Mouse (Mus musculus): ENCODE data around the gene Cc2d1b. TPM values are rescaled to one million over a fixed set of nuclear protein-coding genes. Genes with fewer than 3 reads are reported as not detected.

Cc2d1b gene
- polyA plus RNA-seq (2014; fragmentation: Nextera tagmentation; extraction: Ambion mirVana): 19.6 and 31.8 TPM in 2 replicates

DNA sequence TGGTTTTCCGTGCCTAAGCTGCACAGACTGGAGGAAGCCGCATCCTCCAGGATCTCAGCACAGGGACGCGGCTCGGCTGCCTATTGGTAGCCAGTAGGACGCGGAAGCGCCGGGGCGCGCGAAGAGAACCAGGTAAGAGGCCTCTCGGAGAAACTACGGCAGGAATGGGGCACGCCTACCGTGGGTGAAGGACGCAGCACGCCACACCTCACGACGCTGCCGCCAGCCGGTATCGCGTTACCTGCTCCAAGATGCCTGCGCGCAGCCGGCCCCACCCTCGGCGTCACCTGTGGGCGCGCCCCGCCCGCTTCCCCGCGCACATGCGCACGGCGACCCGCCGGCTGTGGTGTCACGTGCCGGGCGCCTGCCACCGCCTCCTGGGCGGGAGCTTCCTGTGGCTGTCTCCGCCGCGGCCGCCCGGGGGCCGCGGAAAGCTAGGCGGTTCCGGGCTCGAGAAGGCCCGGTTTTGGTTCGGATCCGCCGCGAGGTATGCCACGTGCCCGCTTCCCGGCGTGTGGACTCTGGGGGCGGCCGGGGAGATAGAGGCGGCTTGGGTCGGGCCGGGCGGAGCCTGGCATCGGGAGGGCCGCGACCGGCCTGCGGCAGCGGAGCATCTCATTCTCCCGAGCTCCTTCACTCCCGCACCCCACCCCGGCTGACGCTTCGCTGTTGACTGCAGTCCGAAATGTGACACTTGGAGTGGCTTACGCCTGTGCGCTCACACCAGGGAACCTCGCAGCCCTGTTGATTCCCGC is at the start of gene Cc2d1b:
Gene Cc2d1b (plus strand): TSS at position 354 of the 755 bp plus-strand sequence.
- under 1% methylated on average over 66 of the region's 86 CpGs for WGBS
- Histone ChIP-seq H3K36me3 (ENCODE audit: control insufficient read depth, insufficient read depth, low read length) (peaks cover 10% of the 10 kb centered on the region), H3K4me2 (replicated peaks; ENCODE audit: low read depth, low read length) (peak within 1 kb of the TSS; percentile 58), H3K9me3 (ENCODE audit: control insufficient read depth, low read length) (no peaks in the 10 kb centered on the region), H3K4me1 (ENCODE audit: control insufficient read depth, insufficient read depth, low read length) (peaks cover 10% of the 10 kb centered on the region; the same call in 1 of the 2 replicates), H3K4me3 (ENCODE audit: low read length) (peak within 1 kb of the TSS; percentile 83), H3K27ac (ENCODE audit: low read depth, low read length) (peak within 1 kb of the TSS; percentile 65), H3K27me3 (ENCODE audit: control insufficient read depth, insufficient read depth, low read length) (no peaks in the 10 kb centered on the region), H3K9ac (ENCODE audit: low read depth, low read length) (peak within 1 kb of the TSS; percentile 93)
- peak; percentile 94 for ATAC-seq (ENCODE audit: low FRiP score, low TSS enrichment)

DNA sequence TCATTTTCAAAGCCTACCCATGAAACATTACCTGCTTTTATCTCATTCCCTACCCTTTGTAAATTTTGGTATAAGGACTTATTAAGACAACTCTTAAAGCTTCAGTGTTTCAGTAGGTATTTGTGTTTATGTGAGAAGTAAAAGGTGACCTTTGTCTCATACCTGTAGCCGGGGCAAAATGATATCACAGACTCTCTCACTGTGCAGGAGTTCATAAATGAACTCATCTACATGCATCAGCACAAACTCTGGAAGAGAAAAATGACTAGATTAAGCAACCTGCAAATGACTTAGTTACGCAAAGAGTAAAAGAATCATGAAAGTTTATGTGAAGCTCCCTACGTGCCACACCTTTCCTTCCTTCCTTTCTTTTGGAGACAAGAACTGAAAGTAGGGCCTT is 47.1 kb upstream of the Cc2d1b start:
- Histone ChIP-seq H3K27ac (ENCODE audit: low read depth, low read length) (no peak overlapping the region), H3K9ac (ENCODE audit: low read depth, low read length) (no peak overlapping the region), H3K4me2 (replicated peaks; ENCODE audit: low read depth, low read length) (no peak overlapping the region), H3K9me3 (ENCODE audit: control insufficient read depth, low read length) (no peaks in the 10 kb centered on the region), H3K27me3 (ENCODE audit: control insufficient read depth, insufficient read depth, low read length) (no peaks in the 10 kb centered on the region), H3K36me3 (ENCODE audit: control insufficient read depth, insufficient read depth, low read length) (peaks cover 76% of the 10 kb centered on the region), H3K4me1 (ENCODE audit: control insufficient read depth, insufficient read depth, low read length) (no peaks in the 10 kb centered on the region), H3K4me3 (ENCODE audit: low read length) (no peak overlapping the region)
- ATAC-seq (ENCODE audit: low FRiP score, low TSS enrichment): no peak
- WGBS: 90% methylated on average over 3 of the region's 3 CpGs

DNA sequence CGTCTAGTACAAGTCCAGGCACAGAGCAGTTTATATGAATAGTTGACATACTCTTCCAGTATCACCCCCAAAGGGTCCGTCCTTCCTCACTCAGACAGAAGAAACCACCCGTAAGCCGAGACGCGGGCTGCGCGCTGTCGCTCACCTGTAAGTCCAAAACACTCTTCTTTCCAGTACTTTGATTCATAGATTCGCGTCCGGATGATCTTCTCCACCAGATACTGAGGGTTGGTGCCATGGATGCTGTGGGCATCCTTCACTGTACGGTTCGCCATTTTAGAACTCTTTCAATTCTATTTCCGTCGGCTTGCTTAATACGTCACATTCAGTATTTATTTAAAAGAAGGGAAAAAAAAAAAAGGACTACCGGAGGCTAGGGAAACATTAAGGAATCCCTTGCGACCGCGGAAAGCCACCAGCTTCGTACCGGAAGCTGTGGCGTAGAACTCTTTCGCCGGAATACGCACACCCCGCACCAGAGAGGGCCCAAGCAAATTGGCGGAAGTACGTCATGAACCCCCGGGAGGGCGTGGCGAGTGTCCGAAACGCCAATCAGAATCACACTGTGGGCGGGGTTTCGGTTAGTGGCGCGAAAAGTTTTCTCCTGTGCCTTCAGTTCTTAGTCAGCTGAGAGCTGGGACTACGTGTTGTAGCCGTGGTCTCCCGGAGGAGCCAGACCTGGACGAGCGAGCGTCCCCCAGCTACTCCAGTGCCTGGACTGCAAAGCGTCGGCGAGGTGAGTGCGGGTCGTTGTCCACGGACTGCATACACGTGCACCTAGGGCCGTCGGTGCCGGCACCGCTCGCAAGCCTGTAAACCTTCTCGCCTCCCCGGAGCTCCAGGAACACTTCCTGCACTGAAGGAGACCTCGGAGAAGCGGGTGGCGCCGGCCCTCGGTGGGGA is 40.6 kb upstream of the Cc2d1b start, which contains the start of the genes Prpf38a and Orc1:
Gene Prpf38a (minus strand): TSS at position 497 of the 903 bp plus-strand sequence.
Gene Orc1 (plus strand): TSS at position 584 of the 903 bp plus-strand sequence.
- Histone ChIP-seq H3K9ac (ENCODE audit: low read depth, low read length) (peak within 1 kb of the TSS; percentile 69), H3K4me2 (replicated peaks; ENCODE audit: low read depth, low read length) (peak within 1 kb of the TSS; percentile 69), H3K9me3 (ENCODE audit: control insufficient read depth, low read length) (no peaks in the 10 kb centered on the region), H3K27ac (ENCODE audit: low read depth, low read length) (peak within 1 kb of the TSS; percentile 53), H3K4me3 (ENCODE audit: low read length) (peak within 1 kb of the TSS; percentile 81), H3K36me3 (ENCODE audit: control insufficient read depth, insufficient read depth, low read length) (peaks cover 23% of the 10 kb centered on the region), H3K4me1 (ENCODE audit: control insufficient read depth, insufficient read depth, low read length) (peaks cover 3% of the 10 kb centered on the region; the same call in 1 of the 2 replicates), H3K27me3 (ENCODE audit: control insufficient read depth, insufficient read depth, low read length) (no peaks in the 10 kb centered on the region)
- under 1% methylated on average over 64 of the region's 64 CpGs for WGBS
- peak; percentile 99 for ATAC-seq (ENCODE audit: low FRiP score, low TSS enrichment)

DNA sequence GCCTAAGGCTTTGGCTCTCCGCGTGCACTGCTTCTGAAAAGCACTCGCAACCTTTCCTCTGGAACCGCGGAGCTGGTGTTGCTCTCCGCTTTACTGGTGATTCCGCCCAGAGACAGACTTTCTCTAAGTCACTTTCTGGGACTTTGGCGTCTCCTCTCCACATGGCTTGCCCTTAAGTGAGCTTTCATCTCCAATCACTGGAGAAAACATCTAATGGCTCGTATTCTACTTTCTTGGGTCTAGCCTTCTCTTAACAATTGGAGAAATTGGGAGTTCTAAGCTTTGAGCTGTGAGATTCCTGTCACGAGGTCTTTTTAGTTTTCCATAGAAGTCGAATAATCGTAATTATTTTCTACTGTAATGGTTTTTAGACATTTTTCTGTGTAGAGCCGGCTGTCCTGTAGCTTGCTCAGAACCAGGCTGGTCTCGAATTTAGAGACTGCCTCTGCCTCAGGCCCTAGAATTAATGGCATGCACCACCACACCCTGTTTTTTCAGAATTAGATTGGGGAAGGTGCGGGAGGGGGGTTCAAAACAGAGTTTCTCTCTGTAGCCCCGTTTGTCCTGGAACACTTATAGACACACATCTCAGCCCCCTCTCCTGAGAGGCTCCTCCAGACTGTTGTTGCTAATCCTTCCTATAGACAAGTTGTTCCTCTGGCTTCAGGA is 39.9 kb upstream of the Cc2d1b start:
- peaks cover 18% of the 10 kb centered on the region for H3K36me3 ChIP-seq (ENCODE audit: control insufficient read depth, insufficient read depth, low read length)
- peaks cover 3% of the 10 kb centered on the region; the same call in 1 of the 2 replicates for H3K4me1 ChIP-seq (ENCODE audit: control insufficient read depth, insufficient read depth, low read length)
- H3K4me2 ChIP-seq (replicated peaks; ENCODE audit: low read depth, low read length): peak overlapping the region; percentile 69
- peak overlapping the region; percentile 69 for H3K9ac ChIP-seq (ENCODE audit: low read depth, low read length)
- H3K27ac ChIP-seq (ENCODE audit: low read depth, low read length): peak overlapping the region; percentile 6
- ATAC-seq (ENCODE audit: low FRiP score, low TSS enrichment): no peak
- no peaks in the 10 kb centered on the region for H3K27me3 ChIP-seq (ENCODE audit: control insufficient read depth, insufficient read depth, low read length)
- under 1% methylated on average over 16 of the region's 16 CpGs for WGBS
- H3K4me3 ChIP-seq (ENCODE audit: low read length): peak overlapping the region; percentile 81
- H3K9me3 ChIP-seq (ENCODE audit: control insufficient read depth, low read length): no peaks in the 10 kb centered on the region

DNA sequence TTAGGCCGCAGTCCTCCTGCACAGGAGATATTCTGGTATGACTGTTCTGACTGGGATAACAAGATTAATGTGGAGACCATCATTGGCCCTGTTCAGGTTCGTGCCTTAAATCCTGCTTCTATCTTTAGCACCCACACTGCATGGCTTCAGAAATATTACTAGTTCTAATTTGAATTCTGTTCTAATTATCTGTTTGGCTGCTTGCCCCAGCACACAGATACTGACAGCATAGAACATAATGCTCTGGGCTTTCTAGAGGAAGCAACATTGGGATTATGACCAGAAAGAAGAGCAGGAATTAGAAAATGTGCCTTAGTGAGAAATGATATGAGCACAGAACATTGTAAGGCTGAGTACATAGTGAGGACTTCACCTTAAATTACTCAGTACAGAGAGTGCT is 26.4 kb upstream of the Cc2d1b start:
- 94% methylated on average over 2 of the region's 2 CpGs for WGBS
- no peak overlapping the region for H3K4me3 ChIP-seq (ENCODE audit: low read length)
- no peak overlapping the region for H3K27ac ChIP-seq (ENCODE audit: low read depth, low read length)
- H3K9me3 ChIP-seq (ENCODE audit: control insufficient read depth, low read length): no peaks in the 10 kb centered on the region
- H3K9ac ChIP-seq (ENCODE audit: low read depth, low read length): no peak overlapping the region
- ATAC-seq (ENCODE audit: low FRiP score, low TSS enrichment): no peak
- H3K4me1 ChIP-seq (ENCODE audit: control insufficient read depth, insufficient read depth, low read length): no peaks in the 10 kb centered on the region
- peaks cover 13% of the 10 kb centered on the region; the same call in 1 of the 2 replicates for H3K36me3 ChIP-seq (ENCODE audit: control insufficient read depth, insufficient read depth, low read length)
- H3K4me2 ChIP-seq (replicated peaks; ENCODE audit: low read depth, low read length): no peak overlapping the region
- no peaks in the 10 kb centered on the region for H3K27me3 ChIP-seq (ENCODE audit: control insufficient read depth, insufficient read depth, low read length)

DNA sequence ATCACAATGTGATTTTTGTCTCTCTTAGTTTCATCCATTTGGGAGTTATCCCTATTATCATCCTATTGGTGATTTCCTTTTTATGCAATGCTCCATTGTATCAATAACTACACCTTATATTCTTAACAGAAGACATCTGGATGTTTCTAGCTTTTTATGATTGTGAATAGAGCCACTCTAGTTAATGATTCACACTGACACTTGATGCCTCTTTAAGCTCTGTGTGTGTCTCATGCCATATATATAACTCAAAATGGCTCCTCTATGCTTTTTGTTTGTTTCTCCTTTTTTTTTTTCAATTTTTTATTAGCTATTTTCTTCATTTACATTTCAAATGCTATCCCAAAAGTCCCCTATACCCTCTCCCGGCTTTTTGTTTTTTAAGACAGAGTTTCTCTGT is 24.0 kb upstream of the Cc2d1b start:
- Histone ChIP-seq H3K9me3 (ENCODE audit: control insufficient read depth, low read length) (no peaks in the 10 kb centered on the region), H3K36me3 (ENCODE audit: control insufficient read depth, insufficient read depth, low read length) (peaks cover 16% of the 10 kb centered on the region; the same call in 1 of the 2 replicates), H3K4me1 (ENCODE audit: control insufficient read depth, insufficient read depth, low read length) (no peaks in the 10 kb centered on the region), H3K4me2 (replicated peaks; ENCODE audit: low read depth, low read length) (no peak overlapping the region), H3K9ac (ENCODE audit: low read depth, low read length) (no peak overlapping the region), H3K4me3 (ENCODE audit: low read length) (no peak overlapping the region), H3K27me3 (ENCODE audit: control insufficient read depth, insufficient read depth, low read length) (no peaks in the 10 kb centered on the region), H3K27ac (ENCODE audit: low read depth, low read length) (no peak overlapping the region)
- WGBS: 100% methylated on average over 1 of the region's 1 CpGs
- no peak for ATAC-seq (ENCODE audit: low FRiP score, low TSS enrichment)

DNA sequence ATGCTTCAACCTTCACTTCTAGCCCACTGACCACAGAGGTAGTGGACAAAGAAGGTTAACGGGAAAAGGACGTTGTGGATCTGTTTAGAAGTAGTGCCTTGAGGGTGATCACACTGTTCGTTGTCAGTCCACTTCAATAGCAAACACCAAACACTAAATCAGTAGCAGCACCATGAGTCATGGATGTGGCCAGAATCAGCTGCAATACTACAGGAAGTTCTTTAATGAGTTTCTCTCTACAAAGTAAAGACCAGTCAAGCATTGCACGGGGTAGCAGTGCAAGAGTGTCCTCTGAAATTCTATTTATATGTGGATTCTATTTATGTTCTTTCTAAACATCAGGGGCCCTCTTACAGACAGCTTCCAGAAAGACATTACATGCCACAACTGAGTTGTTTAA is 21.4 kb upstream of the Cc2d1b start:
- no peak overlapping the region for H3K9ac ChIP-seq (ENCODE audit: low read depth, low read length)
- no peaks in the 10 kb centered on the region for H3K4me1 ChIP-seq (ENCODE audit: control insufficient read depth, insufficient read depth, low read length)
- no peak overlapping the region for H3K27ac ChIP-seq (ENCODE audit: low read depth, low read length)
- no peaks in the 10 kb centered on the region for H3K27me3 ChIP-seq (ENCODE audit: control insufficient read depth, insufficient read depth, low read length)
- no peak for ATAC-seq (ENCODE audit: low FRiP score, low TSS enrichment)
- H3K4me3 ChIP-seq (ENCODE audit: low read length): no peak overlapping the region
- 0 out of 2 replicates have a peak, but pooled peaks cover 2% of the 10 kb centered on the region for H3K9me3 ChIP-seq (ENCODE audit: control insufficient read depth, low read length)
- WGBS: 74% methylated on average over 4 of the region's 4 CpGs
- no peak overlapping the region for H3K4me2 ChIP-seq (replicated peaks; ENCODE audit: low read depth, low read length)
- H3K36me3 ChIP-seq (ENCODE audit: control insufficient read depth, insufficient read depth, low read length): peaks cover 28% of the 10 kb centered on the region; the same call in 1 of the 2 replicates

DNA sequence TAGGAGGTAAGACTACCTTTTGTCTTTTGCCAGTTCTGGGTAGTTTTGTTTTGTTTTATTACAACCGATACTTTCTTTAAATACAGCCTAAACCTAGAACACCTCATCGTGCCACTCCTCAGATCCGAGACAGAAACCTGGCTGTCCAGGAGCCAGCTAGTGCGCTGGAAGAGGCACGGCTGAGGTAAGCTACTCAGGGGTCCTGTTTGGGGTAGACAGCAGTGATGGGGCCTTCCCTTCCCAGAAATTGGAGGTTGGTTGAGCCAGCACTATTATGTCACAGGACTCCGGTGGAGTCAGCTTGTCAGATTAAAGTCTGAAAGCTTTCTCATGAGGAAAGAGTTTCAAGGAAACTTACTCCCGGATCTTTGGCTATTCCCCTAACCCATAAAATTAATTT is 17.9 kb upstream of the Cc2d1b start:
- Histone ChIP-seq H3K27ac (ENCODE audit: low read depth, low read length) (no peak overlapping the region), H3K9me3 (ENCODE audit: control insufficient read depth, low read length) (0 out of 2 replicates have a peak, but pooled peaks cover 2% of the 10 kb centered on the region), H3K27me3 (ENCODE audit: control insufficient read depth, insufficient read depth, low read length) (no peaks in the 10 kb centered on the region), H3K36me3 (ENCODE audit: control insufficient read depth, insufficient read depth, low read length) (peaks cover 52% of the 10 kb centered on the region), H3K4me1 (ENCODE audit: control insufficient read depth, insufficient read depth, low read length) (no peaks in the 10 kb centered on the region), H3K4me2 (replicated peaks; ENCODE audit: low read depth, low read length) (no peak overlapping the region), H3K4me3 (ENCODE audit: low read length) (no peak overlapping the region), H3K9ac (ENCODE audit: low read depth, low read length) (no peak overlapping the region)
- no peak for ATAC-seq (ENCODE audit: low FRiP score, low TSS enrichment)
- 95% methylated on average over 7 of the region's 7 CpGs for WGBS

Measured in kidney, embryonic 14.5 days (tissue).